Mouse (Mus musculus) forebrain, embryonic 16.5 days (tissue): ENCODE results near the gene Ilf3. TPM values are rescaled to one million over a fixed set of nuclear protein-coding genes. Genes with fewer than 3 reads are reported as not detected.

Source experiments
- ATAC-seq: fragments of 200-750 bp; cut with Nextera tagmentation; 2 replicates; pipeline ENCODE4 v1.8.0; 2017; ENCODE audit warnings: mild to moderate bottlenecking, moderate library complexity
- H3K27ac ChIP-seq: fragments of 300-500 bp; sonication (generic); 2 replicates; pipeline ENCODE4 v1.5.1; 2014; ENCODE audit warnings: low read length, control low read depth
- H3K27me3 ChIP-seq: fragments of 300-500 bp; sonication (generic); replicated peaks from 2 replicates; pipeline ENCODE4 v1.6.1; 2014; ENCODE audit warnings: low read length; ENCODE audit not compliant: control insufficient read depth, insufficient read depth
- H3K36me3 ChIP-seq: fragments of 300-500 bp; sonication (generic); 2 replicates; pipeline ENCODE4 v1.6.1; 2014; ENCODE audit not compliant: control insufficient read depth, insufficient read depth
- H3K4me1 ChIP-seq: fragments of 300-500 bp; sonication (generic); replicated peaks from 2 replicates; pipeline ENCODE4 v1.6.1; 2014; ENCODE audit warnings: low read length; ENCODE audit not compliant: control insufficient read depth, insufficient read depth
- H3K4me2 ChIP-seq: fragments of 300-500 bp; sonication (generic); 2 replicates; pipeline ENCODE4 v1.6.1; 2014; ENCODE audit warnings: mild to moderate bottlenecking, low read length, control low read depth
- H3K4me3 ChIP-seq: fragments of 300-500 bp; sonication (generic); replicated peaks from 2 replicates; pipeline ENCODE4 v1.5.1; 2014; ENCODE audit warnings: mild to moderate bottlenecking, low read length, control low read depth
- H3K9ac ChIP-seq: fragments of 300-500 bp; sonication (generic); replicated peaks from 2 replicates; pipeline ENCODE4 v1.6.1; 2014; ENCODE audit warnings: low read depth, low read length, control low read depth
- H3K9me3 ChIP-seq: fragments of 300-500 bp; sonication (generic); 2 replicates; pipeline ENCODE4 v1.6.1; 2016; ENCODE audit warnings: low read length; ENCODE audit not compliant: control insufficient read depth
- WGBS: fragments of 180-500 bp; shearing (Covaris S2); extraction: QIAGEN DNeasy Blood & Tissue Kit; methylation state at CpG from one replicate; pipeline ENCODE4 v1.1.7; 2014; 5-methylcytosine and 5-hydroxymethylcytosine counted together
- polyA plus RNA-seq: library from polyadenylated mRNA; unstranded; fragments of >200 nt; fragmentation: Nextera tagmentation; extraction: Ambion mirVana; gene quantifications from 2 replicates; pipeline ENCODE4 v1.2.1, GENCODE M21; 2015

Ilf3 gene
- polyA plus RNA-seq, 1 experiment from 2014 or later, result 309 TPM

DNA sequence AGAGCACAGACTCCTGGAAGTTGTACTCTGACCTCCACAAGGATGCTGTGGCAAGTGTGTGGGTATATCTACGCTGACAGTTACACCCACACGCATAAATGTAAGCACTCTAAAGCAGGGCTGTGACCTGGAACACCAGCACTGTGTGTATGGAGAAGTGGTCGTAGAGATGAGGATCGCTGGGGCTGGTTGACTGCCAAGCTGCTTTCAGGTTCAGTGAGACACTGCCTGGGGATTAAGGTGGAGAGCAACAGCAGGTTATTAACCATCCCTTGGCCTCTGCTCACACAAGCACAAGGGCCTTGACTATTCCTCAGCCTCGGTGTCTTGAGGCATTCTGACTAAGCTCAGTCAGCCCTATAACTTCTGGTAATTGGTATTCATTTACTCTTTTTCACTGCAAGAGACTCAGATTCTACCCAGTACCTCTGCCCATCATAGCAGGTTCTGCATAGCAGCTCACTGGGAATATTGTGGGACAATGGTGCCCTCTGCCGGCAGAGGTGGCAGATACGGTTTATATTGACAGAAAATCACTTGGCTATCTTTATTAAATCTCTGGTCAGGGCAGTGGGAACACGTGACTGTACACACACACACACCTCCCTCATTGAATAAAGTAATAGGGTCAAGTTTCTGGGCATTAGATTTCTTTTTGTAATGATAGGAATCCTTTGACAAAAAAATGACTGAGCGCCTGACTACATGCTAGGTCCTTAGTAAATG is 42.1 kb downstream of the Ilf3 start:
- Histone ChIP-seq H3K9ac (no peak overlapping the region), H3K4me3 (no peak overlapping the region), H3K36me3 (peaks cover 13% of the 10 kb centered on the region), H3K27me3 (no peaks in the 10 kb centered on the region), H3K4me1 (peaks cover 16% of the 10 kb centered on the region), H3K4me2 (no peak overlapping the region), H3K9me3 (no peaks in the 10 kb centered on the region), H3K27ac (peak overlapping the region; percentile 4; the same call in 1 of the 2 replicates)
- 35% methylated on average over 9 of the region's 9 CpGs for WGBS
- ATAC-seq, result peak; percentile 7

DNA sequence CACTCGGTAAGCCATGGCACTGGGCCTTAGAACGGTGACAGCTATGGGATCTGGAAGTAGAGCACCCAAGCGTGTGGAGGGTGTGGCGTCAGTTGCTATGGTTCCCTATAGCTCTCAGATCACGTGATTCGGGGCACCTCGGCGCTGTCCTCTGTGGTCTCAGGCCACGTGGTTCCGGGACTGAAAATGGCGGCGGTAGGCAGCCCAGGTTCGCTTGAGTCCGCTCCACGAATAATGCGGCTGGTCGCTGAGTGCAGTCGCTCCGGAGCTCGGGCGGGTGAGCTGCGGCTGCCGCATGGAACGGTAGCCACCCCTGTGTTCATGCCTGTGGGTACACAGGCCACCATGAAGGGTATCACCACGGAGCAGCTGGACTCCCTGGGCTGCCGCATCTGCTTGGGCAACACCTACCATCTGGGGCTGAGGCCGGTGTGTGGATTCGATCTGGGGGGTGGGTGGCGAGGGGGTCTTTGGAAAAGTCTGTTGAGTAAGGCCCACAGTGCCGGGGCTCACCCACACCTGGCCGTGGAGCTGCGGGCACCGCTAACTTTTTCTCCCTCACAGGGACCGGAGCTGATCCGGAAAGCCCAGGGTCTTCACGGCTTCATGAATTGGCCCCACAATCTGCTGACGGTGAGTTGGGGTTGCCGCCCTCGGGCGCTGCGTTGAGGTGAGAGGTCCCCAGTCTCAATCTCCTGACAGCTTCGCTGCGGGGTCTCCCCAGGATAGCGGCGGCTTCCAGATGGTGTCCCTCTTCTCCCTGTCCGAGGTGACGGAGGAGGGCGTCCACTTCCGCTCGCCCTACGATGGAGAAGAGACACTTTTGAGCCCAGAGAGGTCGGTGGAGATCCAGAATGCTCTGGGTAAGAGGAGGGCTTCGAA is 44.2 kb downstream of the Ilf3 start, which contains the start of gene Qtrt1:
Qtrt1 (plus strand) TSS at position 169 of the 882 bp plus-strand sequence.
- 2% methylated on average over 53 of the region's 53 CpGs for WGBS
- ATAC-seq, result peak; percentile 95

DNA sequence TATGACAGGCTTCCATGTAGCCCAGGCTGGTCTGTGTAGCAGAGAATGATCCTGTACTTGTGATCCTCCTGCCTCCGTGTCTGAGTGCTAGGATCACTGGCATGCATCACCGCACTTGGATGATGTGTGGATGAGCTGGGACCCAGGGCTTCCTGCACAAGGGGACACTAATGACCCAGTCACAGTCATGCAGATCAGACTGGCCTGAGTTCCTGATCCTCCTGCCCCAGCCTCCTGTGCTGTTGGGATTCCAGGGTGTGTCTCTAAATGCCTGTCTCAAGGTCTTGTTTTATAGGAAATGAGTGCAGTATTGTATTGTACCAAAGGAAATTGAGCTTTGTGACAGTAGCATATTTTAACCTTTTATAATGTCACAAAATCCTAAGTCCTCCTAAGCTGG is 50.2 kb downstream of the Ilf3 start:
- H3K9me3 ChIP-seq, result no peaks in the 10 kb centered on the region
- H3K36me3 ChIP-seq, result peaks cover 10% of the 10 kb centered on the region
- no peak overlapping the region for H3K4me3 ChIP-seq
- H3K27me3 ChIP-seq, result no peaks in the 10 kb centered on the region
- peaks cover 4% of the 10 kb centered on the region; the same call in 1 of the 2 replicates for H3K4me1 ChIP-seq
- H3K4me2 ChIP-seq, result no peak overlapping the region
- ATAC-seq, result no peak
- 91% methylated on average over 2 of the region's 2 CpGs for WGBS
- no peak overlapping the region for H3K9ac ChIP-seq
- no peak overlapping the region for H3K27ac ChIP-seq

More for the DNA sequence above, 44.2 kb downstream of the Ilf3 start, which contains the start of gene Qtrt1:
- peak within 1 kb of the TSS; percentile 88 for H3K4me2 ChIP-seq
- H3K4me3 ChIP-seq, result peak within 1 kb of the TSS; percentile 88
- H3K27me3 ChIP-seq, result no peaks in the 10 kb centered on the region
- H3K9me3 ChIP-seq, result no peaks in the 10 kb centered on the region
- H3K36me3 ChIP-seq, result peaks cover 4% of the 10 kb centered on the region
- peak within 1 kb of the TSS; percentile 73 for H3K9ac ChIP-seq
- H3K4me1 ChIP-seq, result peaks cover 16% of the 10 kb centered on the region
- peak within 1 kb of the TSS; percentile 61 for H3K27ac ChIP-seq

DNA sequence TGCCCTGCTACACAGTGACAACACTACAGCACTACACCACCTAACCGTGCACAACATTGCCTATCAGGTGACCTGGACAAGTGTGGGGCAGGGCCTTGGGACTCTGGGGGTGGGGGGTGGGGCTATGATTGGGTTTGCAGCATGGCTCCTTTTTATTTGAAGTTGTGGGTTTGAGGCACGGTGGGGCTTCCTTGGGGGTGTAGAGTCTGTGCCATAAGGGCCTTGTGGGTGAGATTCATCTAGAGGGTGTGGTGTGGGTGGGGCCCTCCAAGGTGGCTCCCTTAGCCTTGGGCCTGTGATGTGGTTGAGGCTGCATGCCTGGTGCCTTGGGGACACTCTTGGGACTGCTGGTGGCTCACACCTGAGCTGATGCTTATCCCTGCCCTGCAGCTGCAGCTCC is 52.0 kb downstream of the Ilf3 start:
- Histone ChIP-seq H3K4me1 (no peaks in the 10 kb centered on the region; the same call in 1 of the 2 replicates), H3K9me3 (no peaks in the 10 kb centered on the region), H3K4me3 (no peak overlapping the region), H3K27ac (no peak overlapping the region), H3K4me2 (no peak overlapping the region), H3K27me3 (no peaks in the 10 kb centered on the region), H3K36me3 (peaks cover 10% of the 10 kb centered on the region), H3K9ac (no peak overlapping the region)
- ATAC-seq, result no peak
- 97% methylated on average over 2 of the region's 2 CpGs for WGBS

DNA sequence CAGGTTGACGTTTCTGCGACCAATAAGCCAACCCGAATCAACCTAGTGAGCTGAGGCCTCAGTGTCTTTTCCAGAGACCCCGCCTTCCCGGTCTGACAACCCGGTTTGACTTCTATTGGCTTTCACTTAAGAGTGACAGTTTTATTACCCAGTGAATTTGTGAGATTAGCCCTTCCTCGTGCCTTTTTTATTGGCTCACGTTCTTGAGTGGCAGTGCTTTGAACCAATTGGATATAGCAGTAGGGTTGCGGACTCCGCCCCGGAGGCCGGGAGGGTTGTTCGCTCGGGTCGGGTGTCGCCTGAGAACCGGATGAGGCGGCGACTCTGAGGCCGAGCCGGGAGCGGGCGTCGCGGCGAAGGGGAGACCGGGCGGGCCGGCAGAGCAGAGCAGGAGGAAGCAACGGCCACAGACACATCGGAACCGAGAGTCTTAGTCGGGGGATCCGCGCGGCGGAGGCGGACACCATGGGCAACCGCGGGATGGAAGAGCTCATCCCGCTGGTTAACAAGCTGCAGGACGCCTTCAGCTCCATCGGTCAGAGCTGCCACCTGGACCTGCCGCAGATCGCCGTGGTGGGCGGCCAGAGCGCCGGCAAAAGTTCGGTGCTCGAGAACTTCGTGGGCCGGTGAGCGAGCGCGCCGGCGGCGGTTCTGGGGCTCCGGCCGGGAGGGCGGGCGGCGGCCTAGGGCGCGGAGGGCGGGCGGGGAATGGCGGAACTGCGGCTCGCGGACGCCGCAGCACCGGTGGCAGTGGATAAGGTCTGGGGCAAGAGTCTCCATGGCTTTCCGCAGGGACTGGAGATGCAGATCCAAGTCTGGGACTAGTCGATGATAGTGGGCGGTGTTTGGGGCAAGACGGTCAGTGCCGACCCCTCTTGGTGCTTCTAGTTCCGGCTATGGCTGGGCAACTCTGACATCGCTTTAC is 57.2 kb downstream of the Ilf3 start, which contains the start of gene Dnm2:
Dnm2 (plus strand) TSS at position 278 of the 925 bp plus-strand sequence.
- ATAC-seq, result peak; percentile 99
- Histone ChIP-seq H3K9me3 (no peaks in the 10 kb centered on the region), H3K9ac (peak within 1 kb of the TSS; percentile 84), H3K4me1 (peaks cover 32% of the 10 kb centered on the region), H3K27ac (peak within 1 kb of the TSS; percentile 73), H3K4me2 (peak within 1 kb of the TSS; percentile 66), H3K27me3 (no peaks in the 10 kb centered on the region), H3K36me3 (peaks cover 3% of the 10 kb centered on the region; the same call in 1 of the 2 replicates), H3K4me3 (peak within 1 kb of the TSS; percentile 92)
- 1% methylated on average over 81 of the region's 82 CpGs for WGBS

DNA sequence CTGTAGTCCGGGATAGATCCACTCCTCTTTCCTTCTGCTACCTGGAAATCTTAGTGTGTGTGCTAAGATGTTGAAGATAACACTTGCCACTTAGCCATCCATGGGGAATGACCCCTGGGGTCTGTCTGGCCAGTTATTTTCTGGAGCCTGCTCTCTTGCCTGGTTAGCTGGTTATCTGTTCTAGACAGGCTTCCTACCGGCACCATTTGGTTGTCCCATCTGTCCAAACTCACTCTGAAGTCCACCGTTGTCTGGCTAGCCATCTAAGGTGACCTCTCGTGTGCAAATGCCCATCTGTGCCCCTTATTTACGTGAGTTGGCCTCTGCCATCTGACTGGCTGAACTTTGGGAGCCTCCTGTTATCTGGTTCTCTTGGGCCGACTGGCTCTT is 57.9 kb downstream of the Ilf3 start:
- Histone ChIP-seq H3K4me2 (peak overlapping the region; percentile 66), H3K27ac (no peak overlapping the region), H3K4me1 (peaks cover 39% of the 10 kb centered on the region), H3K9me3 (no peaks in the 10 kb centered on the region), H3K9ac (peak overlapping the region; percentile 84), H3K27me3 (no peaks in the 10 kb centered on the region), H3K4me3 (peak overlapping the region; percentile 92), H3K36me3 (no peaks in the 10 kb centered on the region)
- no peak for ATAC-seq
- WGBS, result 11% methylated on average over 6 of the region's 6 CpGs

DNA sequence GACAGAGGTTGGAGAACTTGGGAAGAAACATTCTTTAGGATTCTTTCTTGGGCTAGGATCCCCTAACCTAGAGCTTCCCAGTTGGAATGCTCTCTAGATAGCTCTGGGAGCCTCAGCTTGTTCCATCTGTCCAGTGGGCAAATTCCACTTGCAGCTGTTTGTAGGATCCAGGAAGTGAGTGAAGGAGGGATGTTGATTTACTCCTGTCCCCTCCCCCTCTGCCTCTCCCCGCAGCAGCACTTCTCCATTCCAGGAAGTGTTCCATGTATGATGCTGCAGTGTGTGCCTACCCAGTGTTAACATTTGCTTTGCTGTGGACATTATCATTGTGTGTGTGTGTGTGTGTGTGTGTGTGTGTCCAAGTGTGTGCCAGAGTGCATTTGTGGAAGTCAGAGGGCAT is 58.3 kb downstream of the Ilf3 start:
- Histone ChIP-seq H3K4me1 (peaks cover 43% of the 10 kb centered on the region), H3K27me3 (no peaks in the 10 kb centered on the region), H3K4me2 (peak overlapping the region; percentile 66), H3K9me3 (no peaks in the 10 kb centered on the region), H3K27ac (no peak overlapping the region), H3K4me3 (peak overlapping the region; percentile 92), H3K36me3 (no peaks in the 10 kb centered on the region), H3K9ac (peak overlapping the region; percentile 84)
- no peak for ATAC-seq
- 43% methylated on average over 1 of the region's 1 CpGs for WGBS

GRCm38 (mm10) chr9:21426525-21426924 is 58.9 kb downstream of the Ilf3 start:
- Histone ChIP-seq H3K4me2 (no peak overlapping the region), H3K9ac (no peak overlapping the region), H3K9me3 (no peaks in the 10 kb centered on the region), H3K36me3 (no peaks in the 10 kb centered on the region), H3K4me1 (peaks cover 48% of the 10 kb centered on the region), H3K4me3 (no peak overlapping the region), H3K27me3 (no peaks in the 10 kb centered on the region), H3K27ac (no peak overlapping the region)
- WGBS, result 71% methylated on average over 2 of the region's 2 CpGs
- no peak for ATAC-seq
